Mouse (Mus musculus): ENCODE measurements at regions not wholly inside any gene's neighbourhood (a gene's known extent, or its start where the extent isn't known, plus 50 kb on each side); places are given as distances from the start of the nearest gene placed in this dataset.
A peak's percentile ranks its signal among the peaks of the same experiment; 100 is the strongest.

DNA sequence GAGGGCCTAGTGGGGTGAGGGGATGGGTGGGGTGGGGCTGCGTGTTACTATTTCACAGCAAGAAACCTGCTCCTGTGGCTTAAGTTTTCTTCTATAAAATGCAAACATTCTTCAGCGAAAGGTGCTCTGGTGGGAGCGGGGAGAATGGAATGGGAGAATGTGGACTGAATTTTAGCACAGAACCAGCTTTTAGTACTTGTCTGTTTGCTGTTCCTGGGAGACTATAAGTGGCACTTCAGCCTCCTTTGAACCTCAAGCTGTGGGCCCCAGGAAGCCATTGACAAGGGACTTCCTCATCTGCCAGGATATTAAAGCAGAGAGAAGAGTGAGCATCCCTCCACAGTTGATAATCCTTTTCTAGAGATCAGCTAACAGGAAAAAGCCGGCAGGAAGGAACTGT lies 580.2 kb downstream of the Zfp706 start:
- no peak for DNase-seq (ENCODE audit: low read depth, low spot score)

DNA sequence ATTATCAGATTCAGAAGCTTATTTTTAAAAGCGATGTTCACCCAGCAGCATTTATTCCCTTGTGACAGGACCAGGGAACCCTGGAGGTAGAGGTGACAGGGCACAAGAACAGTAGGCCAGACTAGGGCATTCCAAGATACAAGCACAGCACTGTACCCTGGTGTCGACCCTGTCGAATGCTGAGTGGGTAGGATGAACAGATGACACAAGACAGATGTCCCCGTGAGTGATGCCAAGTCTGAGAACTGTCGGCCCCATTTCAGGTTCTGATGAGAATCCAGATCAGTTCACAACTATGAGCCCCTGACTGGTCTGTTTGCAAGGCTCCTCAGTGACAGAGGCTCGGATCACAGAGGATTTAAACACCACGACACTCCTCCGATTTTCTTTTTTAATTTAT lies 581.7 kb downstream of the Zfp706 start:
- no peak for DNase-seq (ENCODE audit: low read depth, low spot score)

DNA sequence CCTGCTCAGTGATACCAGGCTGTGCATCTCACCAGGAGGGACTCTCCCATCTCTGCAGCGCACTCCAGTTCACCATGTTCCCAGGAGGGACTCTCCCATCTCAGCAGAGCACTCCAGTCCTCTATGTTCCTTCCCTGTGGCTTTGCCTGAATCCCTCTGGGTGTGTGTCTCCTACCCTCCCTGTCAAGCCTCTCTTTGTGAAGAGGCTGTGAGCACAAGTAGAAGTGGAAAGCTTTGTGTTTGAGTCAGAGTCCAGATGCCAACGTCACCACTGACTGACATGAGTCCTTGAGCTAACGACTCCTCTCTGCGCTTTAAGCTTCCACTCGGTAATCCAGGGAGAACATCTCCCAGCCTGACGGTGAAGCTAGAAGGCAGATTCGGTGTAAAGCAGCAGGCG lies 583.5 kb downstream of the Zfp706 start:
- no peak for DNase-seq (ENCODE audit: low read depth, low spot score)

DNA sequence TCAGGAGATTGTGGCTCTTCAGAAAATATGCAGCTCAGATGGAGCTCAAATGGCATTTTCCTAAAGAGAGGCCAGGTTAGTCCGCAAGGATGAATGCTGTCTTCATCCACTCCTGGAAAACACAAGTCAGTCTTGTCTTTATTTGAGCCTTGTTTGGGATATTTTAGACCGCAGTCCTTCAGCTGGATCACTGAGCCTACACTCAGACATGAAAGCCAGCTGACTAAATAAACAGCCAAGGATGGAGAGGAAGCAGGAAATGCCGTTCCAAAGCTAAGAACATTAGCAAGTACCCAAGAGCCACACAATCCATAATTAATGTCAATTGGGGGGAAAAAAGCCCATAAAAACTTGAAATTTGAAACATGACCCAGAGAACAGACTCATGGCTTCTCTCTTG lies 584.8 kb downstream of the Zfp706 start:
- DNase-seq (ENCODE audit: low read depth, low spot score): no peak

DNA sequence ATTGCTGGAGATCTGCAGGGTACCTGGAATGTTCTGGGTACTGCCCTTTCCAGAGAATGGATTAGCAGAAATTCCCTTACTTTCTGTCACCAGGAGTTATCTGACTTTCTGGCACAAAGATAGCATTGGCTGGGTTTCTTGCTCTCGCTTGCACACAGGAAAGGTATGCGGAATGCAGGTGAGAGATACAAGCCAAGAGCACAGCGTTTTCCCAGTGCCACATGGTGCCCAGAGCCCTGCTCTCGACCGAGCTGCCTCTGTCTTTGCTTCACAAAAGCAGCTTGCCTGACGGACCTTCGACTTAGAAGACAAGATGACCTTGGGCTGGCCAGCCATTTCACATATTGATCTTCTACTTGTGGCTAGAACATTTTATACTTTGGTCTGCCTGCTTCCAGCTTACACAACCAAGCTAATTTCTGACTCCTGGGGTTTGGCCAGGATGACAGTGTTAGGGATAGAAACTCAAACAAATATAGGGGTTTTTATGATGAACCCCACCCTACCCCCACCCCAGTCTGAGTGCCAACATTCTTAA lies 587.6 kb downstream of the Zfp706 start:
- no peak for DNase-seq (ENCODE audit: low read depth, low spot score)

DNA sequence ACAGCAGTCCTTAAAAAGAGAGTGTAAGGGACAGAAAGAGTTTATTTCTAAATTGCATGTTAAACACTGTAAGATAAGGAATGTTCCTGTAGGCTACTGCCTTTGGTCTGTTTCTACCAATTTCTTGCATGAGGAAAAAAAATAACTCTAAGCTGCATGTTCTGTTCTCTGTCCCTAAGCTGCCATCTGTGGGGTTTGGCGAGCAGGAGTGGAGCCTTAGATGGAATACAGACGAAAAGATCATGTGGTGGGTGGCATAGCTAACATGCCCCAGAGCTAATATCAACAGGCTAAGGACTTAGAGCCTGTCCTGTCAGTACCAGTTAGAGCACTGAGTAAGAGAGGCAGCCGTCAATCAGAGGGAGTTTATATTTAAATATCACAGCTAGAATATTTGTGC lies 590.1 kb downstream of the Zfp706 start:
- peak; percentile 78 for DNase-seq (ENCODE audit: low read depth, low spot score)

DNA sequence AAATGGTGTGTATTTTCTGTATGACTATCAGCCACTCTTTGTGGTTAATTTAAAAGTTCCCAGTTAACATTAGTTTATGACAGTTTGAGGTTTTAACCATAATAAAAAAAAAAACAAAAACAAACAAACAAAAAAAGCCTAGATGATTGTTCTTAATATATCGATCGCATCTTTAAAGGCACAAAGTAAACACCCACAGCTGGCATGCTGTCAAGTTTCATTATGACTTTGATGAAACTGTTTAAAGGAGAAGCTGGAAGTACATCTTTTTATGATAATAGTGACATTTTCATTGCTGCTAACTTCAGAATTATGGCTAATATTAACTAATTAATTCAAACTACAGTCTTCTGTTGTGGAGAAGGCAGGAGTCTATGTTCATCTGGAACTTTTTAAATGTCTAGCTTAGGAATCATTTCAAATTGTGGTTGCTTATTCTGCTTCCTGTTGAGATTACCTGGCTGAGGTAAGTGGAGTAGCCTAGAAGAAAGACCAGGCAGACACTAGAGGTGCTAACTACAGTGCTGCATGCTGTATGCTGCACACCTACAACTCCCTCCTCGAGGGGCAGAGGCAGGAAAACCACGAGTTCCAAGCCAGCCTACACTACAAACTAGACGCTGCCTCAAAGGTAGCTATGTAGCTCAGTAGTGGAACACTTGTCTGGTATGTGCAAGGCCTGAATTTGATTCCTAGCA lies 591.9 kb downstream of the Zfp706 start:
- DNase-seq (ENCODE audit: low read depth, low spot score): no peak

DNA sequence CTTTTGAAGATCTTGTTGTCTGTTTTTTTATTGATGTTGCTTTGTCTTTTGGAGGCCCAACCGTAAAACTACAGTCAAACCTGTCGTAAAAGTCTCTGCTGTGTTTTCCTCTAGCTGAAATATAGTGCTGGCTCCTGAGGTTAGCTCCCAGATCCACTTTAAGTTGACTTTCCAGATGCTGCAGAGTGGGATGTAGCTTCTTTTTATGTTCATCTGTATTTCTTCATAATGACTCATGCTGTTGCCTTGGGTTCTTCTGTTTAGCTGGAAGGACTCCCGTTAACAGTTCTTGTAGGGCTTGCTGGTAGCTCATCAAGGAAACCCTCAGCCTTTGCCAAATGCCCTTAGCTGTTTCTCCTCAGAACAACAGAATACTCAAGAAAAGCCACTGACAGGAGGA lies 595.6 kb downstream of the Zfp706 start:
- no peak for DNase-seq (ENCODE audit: low read depth, low spot score)

DNA sequence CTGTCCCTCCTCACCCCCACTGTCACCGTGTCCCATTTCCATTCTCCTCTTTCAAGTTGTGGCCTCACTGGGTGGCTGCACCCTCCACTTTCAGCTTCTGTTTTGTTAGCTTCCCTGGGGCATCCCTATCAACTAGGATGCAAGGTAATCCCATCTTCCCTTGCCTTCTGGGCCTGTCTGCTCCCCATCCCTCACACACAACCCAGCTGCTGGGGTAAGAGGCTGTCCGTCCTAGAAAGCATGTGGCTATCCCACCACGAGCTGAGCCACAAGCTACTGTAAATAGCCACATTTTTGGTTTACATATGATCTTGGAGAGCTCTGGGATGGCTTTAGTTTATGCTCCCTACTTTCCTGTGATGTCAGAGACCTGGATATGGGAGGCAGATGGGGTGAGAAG lies 602.1 kb downstream of the Zfp706 start:
- no peak for DNase-seq (ENCODE audit: low read depth, low spot score)

DNA sequence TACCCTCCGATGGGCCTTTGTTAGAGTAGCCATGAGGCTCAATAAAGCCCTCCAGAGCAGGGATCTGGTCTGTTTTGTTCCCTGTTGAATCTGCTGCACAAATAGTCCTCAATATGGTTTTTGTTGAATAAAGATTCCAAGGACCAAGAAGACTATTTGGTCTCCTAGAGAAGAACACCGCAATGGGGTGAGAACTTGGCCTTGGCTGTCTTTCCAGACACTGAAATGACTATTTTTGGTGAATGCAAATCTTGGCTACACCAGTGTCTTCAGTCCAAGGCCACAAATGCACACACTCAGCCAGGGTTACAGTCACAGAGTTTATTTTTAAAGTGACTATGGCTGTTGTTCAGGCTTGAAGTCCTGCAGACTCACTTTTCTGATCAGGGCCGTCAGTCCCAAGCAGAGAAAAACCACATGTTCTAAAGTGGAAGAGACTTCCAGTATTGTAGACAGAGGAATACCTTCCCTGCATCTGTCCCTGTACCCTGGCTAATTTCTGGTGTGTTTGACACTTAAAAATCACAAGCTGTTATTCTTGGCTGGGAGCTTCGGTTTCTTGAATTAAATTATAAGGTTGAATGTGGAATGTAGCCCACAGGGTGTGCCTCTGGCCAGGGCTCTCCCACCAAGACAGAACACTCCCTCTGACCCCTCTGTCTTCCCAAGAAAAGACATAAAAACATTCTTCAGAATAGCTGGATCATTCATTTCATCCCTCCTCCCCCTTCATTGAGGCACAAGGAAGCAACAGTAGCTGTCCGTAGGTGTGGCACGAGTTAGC lies 604.0 kb downstream of the Zfp706 start:
- DNase-seq (ENCODE audit: low read depth, low spot score): no peak

DNA sequence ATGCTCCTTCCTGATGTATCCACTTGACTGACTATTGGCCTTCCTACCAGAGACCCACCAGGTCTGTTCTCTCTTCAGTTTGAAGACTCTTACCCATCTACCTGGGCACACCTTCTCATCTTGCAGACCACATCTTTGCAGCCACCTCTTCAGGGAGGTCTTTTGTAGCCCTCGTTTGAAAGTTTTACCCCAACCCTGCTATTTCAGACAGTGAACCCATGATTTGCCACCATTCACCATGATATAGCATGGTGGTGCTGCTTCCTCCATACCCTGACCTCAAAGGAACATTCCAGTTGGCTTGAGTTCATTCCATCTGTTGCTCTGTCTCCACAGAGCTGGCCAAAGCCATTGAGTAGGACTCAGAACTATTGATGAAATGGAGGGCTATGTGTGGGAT lies 605.5 kb downstream of the Zfp706 start:
- no peak for DNase-seq (ENCODE audit: low read depth, low spot score)

DNA sequence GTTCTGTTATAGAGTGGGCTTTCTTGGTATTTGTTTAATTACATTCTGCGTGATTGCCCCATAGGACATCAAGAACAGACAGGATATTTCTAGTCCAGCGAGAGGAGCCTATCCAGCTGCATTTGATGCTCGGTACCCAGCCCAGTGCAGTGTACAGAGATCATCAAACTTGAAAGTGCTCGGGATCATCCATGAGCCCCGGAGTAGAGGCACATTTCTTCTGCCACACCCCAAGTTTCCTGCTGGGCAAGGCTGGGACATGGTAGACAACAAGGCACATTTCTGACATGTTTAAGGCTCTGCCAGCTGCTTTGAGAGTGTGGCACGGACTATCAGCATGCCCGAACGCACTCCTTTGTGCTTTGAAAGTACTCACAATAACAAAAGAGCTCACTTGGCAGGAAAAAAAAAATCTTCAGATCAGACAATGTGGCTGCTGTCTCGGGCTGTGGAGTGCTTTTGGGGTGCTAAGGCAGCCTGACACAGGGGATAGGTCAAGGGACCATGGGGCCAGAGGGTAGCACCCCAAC lies 607.2 kb downstream of the Zfp706 start:
- no peak for DNase-seq (ENCODE audit: low read depth, low spot score)

DNA sequence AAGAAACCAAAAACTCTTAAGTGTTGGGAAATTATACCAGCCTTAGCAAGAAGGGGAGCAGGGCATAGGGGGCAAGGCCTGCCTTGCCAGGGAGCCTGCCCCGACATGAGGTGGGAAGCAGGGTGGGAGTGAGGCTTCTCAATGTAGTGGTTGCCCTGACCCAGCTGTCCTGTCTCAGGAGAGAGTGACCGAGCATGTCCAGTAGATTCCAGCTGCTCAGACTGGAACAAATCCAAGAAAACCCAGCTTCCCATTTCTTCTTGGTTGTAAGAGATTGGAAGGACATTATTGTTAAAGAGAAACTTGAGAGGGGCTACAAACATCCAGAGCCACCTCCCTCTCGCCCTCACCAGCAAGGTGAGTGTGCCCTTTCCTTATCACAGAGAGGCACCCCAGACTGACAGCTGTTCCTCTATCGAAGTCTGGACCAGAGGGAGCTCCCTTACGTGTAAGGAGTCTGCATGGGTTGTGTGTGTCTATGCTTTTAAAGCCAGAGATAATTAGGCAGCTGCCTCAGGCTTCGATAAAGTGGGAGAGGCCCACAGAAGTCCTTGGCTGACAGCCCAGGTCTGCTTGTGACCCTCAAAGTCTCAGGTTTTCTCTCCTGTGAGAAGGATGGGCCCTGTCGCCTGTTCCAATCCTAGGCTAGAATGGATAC lies 608.1 kb downstream of the Zfp706 start:
- DNase-seq (ENCODE audit: low read depth, low spot score): no peak

DNA sequence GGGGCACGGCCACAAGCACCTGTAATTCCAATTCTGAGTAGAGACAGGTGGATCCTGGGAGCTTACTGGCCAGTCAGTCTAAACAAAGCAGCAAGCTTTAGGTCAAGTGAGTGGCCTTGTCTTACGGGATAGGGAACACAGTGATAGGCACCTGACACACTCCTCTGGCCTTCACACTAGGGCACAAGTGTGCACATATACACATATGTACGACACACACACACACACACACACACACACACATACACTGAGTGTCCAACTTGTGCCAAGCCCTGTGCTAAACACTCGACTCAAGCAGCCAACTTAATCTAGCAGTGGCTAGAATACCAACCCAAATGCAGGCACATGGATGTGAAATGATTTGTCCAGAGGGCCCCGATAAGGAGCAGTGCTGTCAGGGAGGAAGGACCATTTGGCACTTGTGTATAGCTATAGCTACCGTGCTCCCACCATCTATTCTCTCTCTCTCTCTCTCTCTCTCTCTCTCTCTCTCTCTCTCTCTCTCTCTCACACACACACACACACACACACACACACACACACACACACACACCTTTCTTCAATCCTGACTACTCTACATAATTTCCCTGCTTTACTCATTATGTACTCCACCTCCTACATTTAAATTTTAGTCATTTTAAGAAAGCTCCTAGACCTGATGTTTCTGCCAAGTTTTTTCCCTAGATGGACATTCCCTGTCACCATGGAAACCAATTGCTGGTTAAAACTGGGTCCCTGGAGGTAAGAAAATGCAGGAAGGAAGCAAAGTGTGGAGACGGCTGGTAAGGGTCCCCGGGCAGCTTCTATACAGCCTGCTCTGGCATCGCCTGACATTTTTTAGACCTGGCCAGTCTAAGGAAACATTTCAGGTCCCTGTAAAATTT lies 609.2 kb downstream of the Zfp706 start:
- DNase-seq (ENCODE audit: low read depth, low spot score): peak; percentile 73

DNA sequence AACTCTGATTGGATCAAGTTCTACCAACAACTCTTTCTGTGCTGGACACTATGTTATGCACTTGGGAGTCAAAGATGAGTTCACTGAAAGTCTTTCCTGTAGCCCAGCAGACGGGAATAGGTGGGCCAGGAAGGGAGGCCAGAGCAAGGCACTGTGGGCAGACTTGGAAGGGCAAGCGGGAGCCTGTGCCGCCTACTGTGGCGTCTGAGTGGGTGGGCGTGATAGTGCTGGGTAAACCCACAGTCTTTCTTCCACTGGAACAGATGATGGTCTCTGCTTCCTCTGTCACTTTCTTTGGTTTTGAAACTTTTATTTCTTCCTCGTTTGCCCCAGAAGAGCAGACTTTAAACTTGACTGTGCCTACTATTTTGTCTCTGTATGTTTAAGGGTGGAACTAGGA lies 610.8 kb downstream of the Zfp706 start:
- DNase-seq (ENCODE audit: low read depth, low spot score): no peak

DNA sequence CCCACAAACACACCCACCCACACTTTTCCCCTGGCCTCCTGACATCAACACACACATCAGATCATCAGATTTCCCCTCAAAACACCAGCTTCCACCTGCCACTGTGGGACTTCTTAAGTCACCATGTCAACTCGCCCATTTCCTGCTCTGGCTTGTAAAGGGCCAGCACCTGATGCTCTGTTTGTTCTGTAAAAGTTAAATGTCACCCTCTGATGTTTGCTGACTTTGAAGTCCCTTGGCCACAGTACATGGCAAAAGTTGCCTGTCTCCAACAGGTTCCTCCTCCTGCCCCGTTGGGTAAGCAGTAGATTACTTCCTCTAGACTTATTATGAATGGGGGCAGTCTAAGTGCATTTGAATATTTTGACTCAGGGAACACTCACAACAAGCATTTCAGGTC lies 611.3 kb downstream of the Zfp706 start:
- DNase-seq (ENCODE audit: low read depth, low spot score): no peak

DNA sequence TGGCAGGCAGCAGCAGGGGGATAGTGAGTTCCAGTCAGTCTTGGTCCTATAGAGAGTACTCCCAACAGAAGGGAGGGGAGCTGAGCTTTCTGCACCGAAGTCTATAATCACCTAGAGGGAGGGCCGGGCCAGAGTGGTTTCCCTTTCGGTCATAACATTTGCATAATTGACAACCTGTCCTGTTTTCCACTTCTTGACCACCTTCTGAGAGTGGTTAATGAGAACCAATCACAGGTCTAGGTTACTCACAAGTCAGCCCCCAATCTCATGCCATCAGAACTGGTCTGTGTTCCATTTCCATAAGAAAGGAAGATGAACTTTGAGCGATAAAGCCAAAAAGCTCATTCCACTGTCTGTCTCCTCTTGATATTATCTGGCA lies 611.9 kb downstream of the Zfp706 start:
- DNase-seq (ENCODE audit: low read depth, low spot score): no peak

DNA sequence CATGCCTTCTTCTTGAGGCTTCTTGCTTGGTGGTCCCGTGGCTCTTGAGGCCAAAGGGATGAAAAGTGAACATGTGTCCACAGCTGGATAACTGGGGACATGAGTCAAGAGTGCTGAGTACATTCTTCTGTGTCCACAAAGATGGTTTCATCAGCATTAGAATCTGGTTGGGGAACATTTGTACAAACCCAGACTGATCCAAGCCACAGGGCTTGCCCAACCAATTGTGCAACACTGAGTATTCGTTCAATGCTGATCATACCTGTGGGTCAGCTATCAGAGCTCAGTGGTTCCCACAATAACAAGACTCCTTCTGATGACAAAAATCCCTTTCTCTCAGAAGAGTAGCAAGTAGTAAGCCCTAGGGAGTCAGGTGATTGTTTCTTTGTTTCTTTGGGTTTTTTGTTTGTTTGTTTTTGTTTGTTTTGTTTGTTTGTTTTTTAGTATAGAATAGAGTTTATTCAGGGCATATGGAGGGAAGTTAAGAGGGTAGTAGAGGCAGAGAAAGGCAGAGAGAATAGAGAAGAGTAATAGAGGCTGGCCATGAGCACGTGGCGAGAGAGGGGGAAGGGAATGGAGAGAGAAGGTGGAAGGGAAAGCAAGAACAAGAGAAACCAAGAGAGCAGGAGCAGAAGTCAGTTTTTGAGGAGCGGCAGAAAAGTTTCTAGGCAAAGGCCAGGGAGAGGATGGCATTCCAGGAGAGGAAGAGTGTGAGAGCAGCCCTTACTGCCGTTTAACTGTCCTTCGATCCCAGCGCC lies 612.5 kb downstream of the Zfp706 start:
- DNase-seq (ENCODE audit: low read depth, low spot score): no peak

DNA sequence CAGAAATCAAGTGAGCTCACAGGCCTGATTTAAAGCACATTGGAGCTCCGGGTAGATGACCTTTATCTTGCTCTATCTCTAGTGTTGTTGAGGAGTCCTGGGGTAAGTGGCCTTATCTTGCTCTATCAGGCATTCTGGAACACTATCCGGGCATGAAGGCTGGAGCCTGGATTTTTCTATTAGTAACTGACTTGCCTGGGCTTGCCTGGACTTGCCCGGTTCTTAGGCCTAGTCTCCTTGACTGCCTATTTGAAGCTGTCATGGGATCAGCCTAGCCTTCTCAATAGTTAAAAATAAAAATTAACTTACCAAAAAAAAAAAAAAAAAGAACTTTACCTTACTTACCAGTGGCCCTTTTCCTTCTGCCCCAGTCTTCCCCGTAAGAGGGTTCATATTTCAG lies 617.8 kb downstream of the Zfp706 start:
- no peak for DNase-seq (ENCODE audit: low read depth, low spot score)

DNA sequence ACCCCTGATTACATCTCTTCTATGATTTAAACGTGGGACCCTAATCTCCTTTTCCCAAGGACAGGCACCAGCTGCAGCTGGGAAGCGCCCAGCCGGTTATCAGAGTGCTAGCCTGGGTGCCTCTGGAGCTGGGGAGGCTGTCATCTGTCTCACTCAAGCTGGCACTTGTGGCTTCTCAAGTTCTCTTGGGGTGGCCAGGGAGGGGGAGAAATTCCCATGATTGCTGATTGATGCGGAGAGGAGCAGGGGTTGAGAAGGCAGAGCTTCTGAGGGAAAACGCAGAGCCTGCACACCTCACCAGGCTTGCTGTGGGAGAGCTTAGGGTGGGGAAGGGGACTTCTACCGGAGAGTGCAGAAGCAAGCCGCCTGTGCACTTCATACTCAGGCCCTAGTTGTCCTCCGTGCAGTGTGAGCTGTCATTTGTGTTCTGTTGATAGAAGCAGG lies 626.3 kb downstream of the Zfp706 start:
- no peak for DNase-seq (ENCODE audit: low read depth, low spot score)

Measured in telencephalon, adult 2 months (tissue).